Mouse (Mus musculus): ENCODE measurements at regions not wholly inside any gene's neighbourhood (a gene's known extent, or its start where the extent isn't known, plus 50 kb on each side); places are given as distances from the start of the nearest gene placed in this dataset.

DNA sequence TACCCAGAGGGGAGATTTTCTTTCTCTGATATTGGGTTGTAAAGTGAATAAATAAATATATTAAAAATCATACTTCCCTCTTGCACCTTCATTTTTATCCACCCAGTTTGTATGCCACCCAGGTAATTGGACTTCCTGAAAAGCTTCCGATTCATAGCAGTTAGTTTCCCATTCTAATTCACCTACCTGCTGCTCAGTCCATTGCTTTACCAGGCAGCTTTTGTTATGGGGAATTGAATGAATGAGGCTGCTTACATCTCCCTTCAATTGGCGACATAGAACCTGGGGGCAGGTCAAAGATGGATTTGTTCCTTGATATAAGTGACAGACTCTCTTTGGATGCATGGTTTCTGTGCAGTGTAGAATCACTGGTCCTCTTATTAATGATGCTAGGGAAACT, 169.5 kb downstream of the Tpbg start:
- Histone ChIP-seq H3K9me3 (replicated peaks) (no peaks in the 10 kb centered on the region), H3K27me3 (no peaks in the 10 kb centered on the region), H3K4me2 (replicated peaks) (no peak overlapping the region), H3K27ac (no peak overlapping the region), H3K36me3 (no peaks in the 10 kb centered on the region), H3K9ac (no peak overlapping the region), H3K4me1 (no peaks in the 10 kb centered on the region), H3K4me3 (no peak overlapping the region)
- no peak for ATAC-seq (ENCODE audit: low FRiP score)
- WGBS, result 67% methylated on average over 2 of the region's 2 CpGs

DNA sequence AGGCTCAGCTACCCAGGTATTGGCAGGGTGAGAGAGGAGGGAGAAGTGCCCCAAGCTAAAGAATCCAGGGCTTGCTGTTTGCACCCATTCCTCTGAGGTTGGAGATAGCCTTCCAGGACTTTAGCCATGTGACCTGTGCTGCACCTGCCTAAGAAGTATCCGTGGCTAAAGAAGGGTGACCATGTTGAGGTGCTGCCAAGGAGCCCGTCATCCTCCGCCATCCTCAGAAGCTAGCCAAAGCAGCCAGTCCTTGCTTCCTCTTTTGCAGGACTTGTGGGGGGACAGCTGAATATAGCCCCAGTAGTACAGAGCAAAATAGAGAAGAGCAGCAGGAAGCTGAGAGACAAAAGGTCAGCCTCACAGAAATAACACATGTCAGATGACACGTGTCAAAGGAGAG, 173.7 kb downstream of the Tpbg start:
- Histone ChIP-seq H3K27me3 (no peaks in the 10 kb centered on the region), H3K4me2 (replicated peaks) (no peak overlapping the region), H3K4me1 (peaks cover 2% of the 10 kb centered on the region; the same call in 1 of the 2 replicates), H3K9ac (no peak overlapping the region), H3K27ac (no peak overlapping the region), H3K4me3 (no peak overlapping the region), H3K9me3 (replicated peaks) (no peaks in the 10 kb centered on the region), H3K36me3 (no peaks in the 10 kb centered on the region)
- ATAC-seq (ENCODE audit: low FRiP score), result no peak
- 77% methylated on average over 4 of the region's 4 CpGs for WGBS

DNA sequence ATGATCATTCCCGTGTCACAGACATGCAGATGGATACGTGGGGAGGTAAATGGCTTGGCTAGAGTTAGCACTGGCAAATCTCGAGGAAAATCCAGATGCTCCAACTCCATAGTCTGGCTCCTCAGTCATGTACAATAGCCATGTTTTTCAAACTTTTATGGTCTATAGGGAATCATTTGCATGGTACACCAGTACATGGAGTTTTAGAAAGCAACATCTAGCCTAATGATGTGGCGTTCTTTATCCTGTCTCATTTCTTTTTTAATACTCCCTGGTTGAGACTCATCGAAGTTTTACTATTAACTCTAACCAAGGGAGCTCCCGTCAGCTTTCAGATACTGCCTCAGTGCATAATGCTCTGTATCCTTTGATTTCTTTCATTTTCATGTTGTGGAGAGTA, 178.0 kb downstream of the Tpbg start:
- Histone ChIP-seq H3K9ac (no peak overlapping the region), H3K27me3 (no peaks in the 10 kb centered on the region), H3K4me1 (peaks cover 3% of the 10 kb centered on the region; the same call in 1 of the 2 replicates), H3K4me3 (no peak overlapping the region), H3K36me3 (no peaks in the 10 kb centered on the region), H3K27ac (no peak overlapping the region), H3K4me2 (replicated peaks) (no peak overlapping the region), H3K9me3 (replicated peaks) (no peaks in the 10 kb centered on the region)
- 84% methylated on average over 6 of the region's 6 CpGs for WGBS
- ATAC-seq (ENCODE audit: low FRiP score), result no peak

GRCm38 (mm10) chr9:86020765-86021164, 178.6 kb downstream of the Tpbg start:
- H3K4me3 ChIP-seq, result no peak overlapping the region
- H3K4me1 ChIP-seq, result peaks cover 3% of the 10 kb centered on the region; the same call in 1 of the 2 replicates
- H3K36me3 ChIP-seq, result no peaks in the 10 kb centered on the region
- WGBS, result 60% methylated on average over 4 of the region's 4 CpGs
- H3K9ac ChIP-seq, result no peak overlapping the region
- ATAC-seq (ENCODE audit: low FRiP score), result peak; percentile 72; the same call in 1 of the 2 replicates
- no peak overlapping the region for H3K27ac ChIP-seq
- no peaks in the 10 kb centered on the region for H3K27me3 ChIP-seq
- H3K4me2 ChIP-seq (replicated peaks), result no peak overlapping the region
- H3K9me3 ChIP-seq (replicated peaks), result no peaks in the 10 kb centered on the region

GRCm38 (mm10) chr9:86030738-86031137, 188.6 kb downstream of the Tpbg start:
- WGBS, result 68% methylated on average over 5 of the region's 5 CpGs
- Histone ChIP-seq H3K4me3 (no peak overlapping the region), H3K36me3 (no peaks in the 10 kb centered on the region), H3K4me2 (replicated peaks) (no peak overlapping the region), H3K27ac (no peak overlapping the region), H3K27me3 (no peaks in the 10 kb centered on the region), H3K9ac (no peak overlapping the region), H3K9me3 (replicated peaks) (no peaks in the 10 kb centered on the region), H3K4me1 (no peaks in the 10 kb centered on the region)
- no peak for ATAC-seq (ENCODE audit: low FRiP score)

- H3K4me3 ChIP-seq, result no peak overlapping the region
- no peak overlapping the region for H3K9ac ChIP-seq
- H3K27ac ChIP-seq, result no peak overlapping the region
- H3K27me3 ChIP-seq, result no peaks in the 10 kb centered on the region
- no peaks in the 10 kb centered on the region for H3K36me3 ChIP-seq
- no peak for ATAC-seq (ENCODE audit: low FRiP score)
- no peak overlapping the region for H3K4me2 ChIP-seq (replicated peaks)
- H3K9me3 ChIP-seq (replicated peaks), result no peaks in the 10 kb centered on the region
- no peaks in the 10 kb centered on the region for H3K4me1 ChIP-seq
- WGBS, result 52% methylated on average over 4 of the region's 4 CpGs
Measured at GRCm38 (mm10) chr9:86044098-86044497, 201.9 kb downstream of the Tpbg start.

DNA sequence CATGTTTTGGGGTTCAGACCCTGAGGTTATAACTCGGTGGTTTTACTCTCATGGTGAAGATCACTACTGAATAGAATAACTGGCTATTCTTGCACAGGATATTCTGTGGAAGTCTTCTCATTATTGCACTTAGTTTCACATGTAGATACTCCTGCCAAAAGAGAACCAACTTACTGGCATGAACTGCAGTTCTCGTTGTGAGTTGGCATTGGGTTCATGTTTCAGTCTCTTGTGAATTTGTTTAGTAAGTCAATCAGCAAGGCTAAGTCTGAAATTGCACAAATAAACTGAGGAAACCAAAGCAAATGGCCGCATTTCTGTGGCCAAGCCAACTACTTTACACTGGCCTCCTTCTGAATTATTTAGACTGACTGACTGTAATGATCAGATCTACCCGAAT, 215.9 kb downstream of the Tpbg start:
- WGBS, result 85% methylated on average over 4 of the region's 4 CpGs
- Histone ChIP-seq H3K9ac (no peak overlapping the region), H3K27ac (no peak overlapping the region), H3K4me3 (no peak overlapping the region), H3K9me3 (replicated peaks) (no peaks in the 10 kb centered on the region), H3K4me1 (peaks cover 8% of the 10 kb centered on the region; the same call in 1 of the 2 replicates), H3K27me3 (no peaks in the 10 kb centered on the region), H3K36me3 (no peaks in the 10 kb centered on the region), H3K4me2 (replicated peaks) (no peak overlapping the region)
- no peak for ATAC-seq (ENCODE audit: low FRiP score)

DNA sequence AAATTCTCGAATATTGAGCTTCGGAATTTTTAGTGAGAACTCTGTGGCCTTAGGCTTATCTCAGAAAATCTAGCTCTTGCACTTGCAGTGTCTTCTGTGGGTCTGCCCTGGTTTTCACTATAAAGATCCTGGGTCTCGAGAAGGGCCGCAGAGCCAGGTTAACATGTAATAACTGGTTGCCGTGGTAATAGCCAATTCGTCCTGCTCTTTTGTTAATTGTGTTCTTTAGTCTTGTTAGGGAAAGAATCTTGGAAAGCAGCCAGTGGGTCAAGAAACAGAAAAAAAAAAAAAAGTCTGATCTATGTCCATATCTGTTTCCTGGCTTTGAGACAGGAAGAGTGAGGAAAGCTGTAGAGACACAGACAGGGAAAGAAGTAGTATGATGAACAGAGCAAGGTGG, 217.9 kb downstream of the Tpbg start:
- WGBS, result 59% methylated on average over 6 of the region's 6 CpGs
- Histone ChIP-seq H3K9ac (no peak overlapping the region), H3K4me1 (peaks cover 8% of the 10 kb centered on the region; the same call in 1 of the 2 replicates), H3K4me3 (no peak overlapping the region), H3K36me3 (no peaks in the 10 kb centered on the region), H3K4me2 (replicated peaks) (no peak overlapping the region), H3K9me3 (replicated peaks) (no peaks in the 10 kb centered on the region), H3K27ac (no peak overlapping the region), H3K27me3 (no peaks in the 10 kb centered on the region)
- ATAC-seq (ENCODE audit: low FRiP score), result peak; percentile 60

DNA sequence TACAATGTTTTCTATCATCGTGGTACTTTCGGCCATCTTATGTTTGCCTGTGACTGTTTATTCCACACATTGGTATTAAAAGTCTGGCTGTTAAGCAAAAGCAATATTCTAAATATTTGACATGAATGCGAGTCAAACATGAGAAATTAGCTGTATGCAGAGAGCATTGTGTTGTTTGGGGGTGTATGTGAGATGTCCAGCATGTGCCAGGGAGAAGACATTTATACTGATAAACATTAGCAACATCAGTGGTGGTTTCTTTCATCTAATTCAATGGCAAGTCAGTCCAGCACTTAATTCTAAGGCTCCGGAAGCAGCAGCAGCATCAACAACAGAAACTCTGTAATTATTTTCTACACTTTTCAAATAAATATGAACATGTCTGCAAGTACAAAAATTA, 219.1 kb downstream of the Tpbg start:
- H3K9me3 ChIP-seq (replicated peaks), result no peaks in the 10 kb centered on the region
- H3K4me3 ChIP-seq, result no peak overlapping the region
- H3K36me3 ChIP-seq, result no peaks in the 10 kb centered on the region
- H3K4me1 ChIP-seq, result peaks cover 8% of the 10 kb centered on the region; the same call in 1 of the 2 replicates
- no peak overlapping the region for H3K4me2 ChIP-seq (replicated peaks)
- H3K27ac ChIP-seq, result no peak overlapping the region
- H3K27me3 ChIP-seq, result no peaks in the 10 kb centered on the region
- WGBS, result 93% methylated on average over 4 of the region's 4 CpGs
- no peak for ATAC-seq (ENCODE audit: low FRiP score)
- no peak overlapping the region for H3K9ac ChIP-seq

GRCm38 (mm10) chr9:86079275-86079674, 237.1 kb downstream of the Tpbg start:
- H3K27ac ChIP-seq, result no peak overlapping the region
- no peaks in the 10 kb centered on the region for H3K4me1 ChIP-seq
- no peak overlapping the region for H3K9ac ChIP-seq
- no peaks in the 10 kb centered on the region for H3K27me3 ChIP-seq
- H3K9me3 ChIP-seq (replicated peaks), result no peaks in the 10 kb centered on the region
- no peak overlapping the region for H3K4me2 ChIP-seq (replicated peaks)
- ATAC-seq (ENCODE audit: low FRiP score), result no peak
- no peaks in the 10 kb centered on the region for H3K36me3 ChIP-seq
- no peak overlapping the region for H3K4me3 ChIP-seq

DNA sequence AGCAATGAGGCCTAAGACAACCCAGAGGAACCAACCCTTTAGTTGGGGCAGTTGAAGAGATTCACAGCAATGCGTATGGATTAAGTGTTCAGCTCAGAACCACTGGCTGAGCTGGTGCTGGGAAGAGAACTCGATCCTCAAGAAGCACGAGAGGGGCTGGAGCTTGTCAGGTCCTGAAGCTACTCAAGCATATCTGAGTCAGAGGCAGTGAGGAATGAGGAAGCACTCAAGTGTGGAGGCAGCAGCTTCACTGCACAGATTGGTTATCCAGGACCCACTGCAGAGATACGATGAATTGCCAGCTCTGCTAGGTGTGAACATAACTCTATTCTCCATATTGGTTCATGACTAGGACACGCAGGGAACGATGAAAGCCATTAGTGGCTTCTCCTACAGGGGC, 239.7 kb downstream of the Tpbg start:
- no peaks in the 10 kb centered on the region for H3K4me1 ChIP-seq
- H3K4me3 ChIP-seq, result no peak overlapping the region
- no peak overlapping the region for H3K9ac ChIP-seq
- 75% methylated on average over 6 of the region's 6 CpGs for WGBS
- no peaks in the 10 kb centered on the region for H3K36me3 ChIP-seq
- no peak for ATAC-seq (ENCODE audit: low FRiP score)
- no peak overlapping the region for H3K4me2 ChIP-seq (replicated peaks)
- H3K27ac ChIP-seq, result no peak overlapping the region
- no peaks in the 10 kb centered on the region for H3K9me3 ChIP-seq (replicated peaks)
- no peaks in the 10 kb centered on the region for H3K27me3 ChIP-seq

- H3K4me1 ChIP-seq, result no peaks in the 10 kb centered on the region
- H3K27ac ChIP-seq, result no peak overlapping the region
- no peaks in the 10 kb centered on the region for H3K9me3 ChIP-seq (replicated peaks)
- H3K9ac ChIP-seq, result no peak overlapping the region
- ATAC-seq (ENCODE audit: low FRiP score), result peak; percentile 56; the same call in 1 of the 2 replicates
- no peaks in the 10 kb centered on the region for H3K27me3 ChIP-seq
- no peak overlapping the region for H3K4me3 ChIP-seq
- no peak overlapping the region for H3K4me2 ChIP-seq (replicated peaks)
- H3K36me3 ChIP-seq, result no peaks in the 10 kb centered on the region
Measured at GRCm38 (mm10) chr9:86092998-86093397, 250.8 kb downstream of the Tpbg start.

GRCm38 (mm10) chr9:86095460-86095859, 253.3 kb downstream of the Tpbg start:
- Histone ChIP-seq H3K9ac (no peak overlapping the region), H3K27ac (no peak overlapping the region), H3K4me2 (replicated peaks) (no peak overlapping the region), H3K4me1 (no peaks in the 10 kb centered on the region), H3K9me3 (replicated peaks) (no peaks in the 10 kb centered on the region), H3K36me3 (no peaks in the 10 kb centered on the region), H3K27me3 (no peaks in the 10 kb centered on the region), H3K4me3 (no peak overlapping the region)
- 77% methylated on average over 2 of the region's 2 CpGs for WGBS
- no peak for ATAC-seq (ENCODE audit: low FRiP score)

DNA sequence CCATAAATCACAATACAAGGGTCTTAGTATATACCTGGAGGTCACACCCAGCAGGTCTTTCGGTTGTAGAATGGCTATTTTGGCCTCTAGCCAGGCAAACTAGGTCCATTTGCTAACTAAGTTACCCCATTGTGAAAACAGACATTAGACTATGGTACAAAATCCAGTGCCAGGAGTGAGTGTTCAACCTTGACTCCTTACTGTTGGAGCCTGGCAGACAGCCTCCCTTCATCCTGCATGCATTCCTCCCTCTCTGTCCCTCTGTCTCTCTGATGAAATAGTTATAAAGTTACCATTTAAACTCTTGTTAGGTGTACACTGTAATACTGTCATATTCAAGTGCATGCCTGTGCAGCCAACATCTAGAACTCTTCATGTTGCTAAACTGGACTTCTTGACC, 254.1 kb downstream of the Tpbg start:
- Histone ChIP-seq H3K9ac (no peak overlapping the region), H3K9me3 (replicated peaks) (no peaks in the 10 kb centered on the region), H3K36me3 (no peaks in the 10 kb centered on the region), H3K27ac (no peak overlapping the region), H3K4me1 (no peaks in the 10 kb centered on the region), H3K4me2 (replicated peaks) (no peak overlapping the region), H3K27me3 (no peaks in the 10 kb centered on the region), H3K4me3 (no peak overlapping the region)
- no peak for ATAC-seq (ENCODE audit: low FRiP score)
- 78% methylated on average over 1 of the region's 1 CpGs for WGBS
